Mouse (Mus musculus): ENCODE data around the gene Grb14. TPM values are rescaled to one million over a fixed set of nuclear protein-coding genes. Genes with fewer than 3 reads are reported as not detected.

The Grb14 gene
- total and polyA plus RNA-seq, 2 experiments from 2014 or later, result 23.4 to 40.3 TPM

DNA sequence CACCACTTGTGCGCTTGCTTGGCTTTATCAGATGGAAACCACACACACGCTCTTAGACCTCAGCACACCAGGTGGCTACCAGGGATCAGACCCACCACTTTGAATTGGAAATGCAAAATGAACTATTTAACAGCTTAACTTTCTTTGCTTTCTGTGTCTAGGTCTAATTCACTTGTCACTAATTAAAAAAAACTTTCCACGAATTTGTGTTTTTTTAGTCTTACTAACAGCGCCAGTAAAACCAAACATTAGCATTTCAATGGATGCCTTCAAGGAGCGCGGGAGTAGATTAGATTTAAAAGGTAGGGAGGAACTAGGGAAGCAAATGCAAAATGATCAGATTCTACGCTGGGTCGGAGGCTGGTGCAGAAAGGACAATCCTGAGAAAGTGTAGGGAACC lies 12.8 kb upstream of the Grb14 start:
- Histone ChIP-seq H3K27ac (ENCODE audit: low read depth, low read length) (no peak overlapping the region), H3K9ac (no peak overlapping the region), H3K9me3 (ENCODE audit: low read length) (no peaks in the 10 kb centered on the region), H3K4me1 (ENCODE audit: insufficient read depth) (no peaks in the 10 kb centered on the region), H3K4me2 (ENCODE audit: low read depth) (no peak overlapping the region), H3K27me3 (ENCODE audit: insufficient read depth, low read length) (no peaks in the 10 kb centered on the region), H3K36me3 (ENCODE audit: insufficient read depth) (no peaks in the 10 kb centered on the region), H3K4me3 (ENCODE audit: low read depth, low read length) (no peak overlapping the region)
- DNase-seq, result no peak
- 10% methylated on average over 8 of the region's 8 CpGs for WGBS
- no peak for TF ChIP-seq CTCF (IDR thresholded peaks at IDR 0.05; ENCODE audit: low read depth)
- no peak for ATAC-seq

DNA sequence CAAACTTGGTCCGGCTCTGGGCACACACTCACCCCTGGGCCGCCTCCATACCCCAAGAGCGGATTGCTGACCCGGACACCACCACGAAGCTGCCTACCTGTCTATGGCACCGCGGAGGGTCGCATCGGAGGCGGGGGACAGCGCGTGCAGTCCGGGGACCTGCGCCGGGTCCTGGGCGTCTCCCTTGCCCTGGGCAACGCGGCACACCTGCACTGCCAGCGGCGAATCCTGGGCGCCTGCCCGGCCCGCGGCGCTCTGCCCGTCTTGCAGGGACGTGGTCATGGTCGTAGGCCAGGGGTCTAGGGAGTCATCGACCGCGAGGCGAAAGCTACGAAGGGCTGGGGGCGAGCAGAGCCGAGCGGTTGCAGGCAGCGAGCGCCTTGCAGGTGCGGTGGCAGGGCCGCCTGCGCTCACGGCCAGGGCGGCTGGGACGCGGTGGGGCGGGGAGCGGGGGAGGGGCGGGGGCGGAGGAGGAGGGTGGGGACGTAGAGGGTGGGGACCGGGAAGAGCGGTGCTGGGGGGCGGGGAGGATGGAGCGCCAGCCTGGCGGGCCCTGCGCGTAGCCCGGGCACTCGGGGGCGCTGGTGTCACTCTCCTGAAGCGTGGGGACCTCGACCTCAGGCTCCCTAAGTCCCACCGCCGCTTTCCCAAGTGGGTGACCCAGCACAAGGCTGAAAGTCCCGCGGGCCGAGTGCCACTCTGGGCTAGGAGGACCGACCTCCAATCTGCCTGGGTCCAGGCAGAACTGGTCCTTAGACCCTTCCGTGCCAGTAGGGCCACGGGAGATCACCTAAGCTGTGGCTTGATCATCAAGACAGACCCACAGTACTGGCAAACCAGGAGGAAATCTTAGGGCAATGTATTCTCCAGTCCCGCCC lies 2.2 kb downstream of the Grb14 start:
- peak; percentile 63 for DNase-seq
- 0% methylated on average over 63 of the region's 71 CpGs for WGBS

DNA sequence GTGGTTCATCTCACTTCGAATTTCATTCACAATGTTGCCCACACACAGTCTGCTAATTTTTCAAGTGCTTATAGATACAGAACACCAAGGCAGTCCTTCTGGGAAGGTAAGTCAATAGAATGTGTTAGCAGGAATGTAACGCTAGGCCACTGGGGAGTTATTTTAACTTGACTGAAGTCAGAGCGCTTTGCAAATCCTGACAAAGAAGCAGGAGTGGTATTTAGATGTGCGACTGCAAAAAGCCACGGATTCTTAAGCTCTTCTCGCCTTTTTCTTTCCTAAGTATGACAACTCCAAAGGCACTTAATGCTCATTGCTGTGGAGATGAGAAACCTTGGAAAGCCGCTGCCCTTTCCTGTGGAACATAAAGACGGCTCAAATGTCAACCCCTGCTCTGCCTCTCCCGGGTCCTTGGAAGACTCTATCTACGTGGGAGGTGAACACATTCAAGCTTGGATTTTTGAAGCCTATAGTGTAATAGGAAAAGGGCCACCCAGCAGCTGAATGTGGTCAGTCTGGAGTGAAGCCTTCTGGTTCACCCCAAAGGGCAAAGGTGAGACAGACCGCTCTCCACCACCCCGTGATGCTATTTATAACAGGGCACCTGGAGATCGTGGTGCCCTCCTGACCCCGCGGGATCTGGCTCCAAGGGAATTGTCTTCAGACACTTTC lies 3.0 kb downstream of the Grb14 start:
- H3K4me1 ChIP-seq (ENCODE audit: insufficient read depth), result no peaks in the 10 kb centered on the region
- H3K9ac ChIP-seq, result peak overlapping the region; percentile 73
- H3K36me3 ChIP-seq (ENCODE audit: insufficient read depth), result no peaks in the 10 kb centered on the region
- no peak overlapping the region for H3K27ac ChIP-seq (ENCODE audit: low read depth, low read length)
- peak; percentile 60 for DNase-seq
- no peak for ATAC-seq
- H3K9me3 ChIP-seq (ENCODE audit: low read length), result no peaks in the 10 kb centered on the region
- peak overlapping the region; percentile 74 for H3K4me3 ChIP-seq (ENCODE audit: low read depth, low read length)
- 14% methylated on average over 15 of the region's 15 CpGs for WGBS
- H3K4me2 ChIP-seq (ENCODE audit: low read depth), result peak overlapping the region; percentile 96
- H3K27me3 ChIP-seq (ENCODE audit: insufficient read depth, low read length), result no peaks in the 10 kb centered on the region
- TF ChIP-seq CTCF (IDR thresholded peaks at IDR 0.05; ENCODE audit: low read depth), result no peak

More for the DNA sequence above, 2.2 kb downstream of the Grb14 start:
- peak; percentile 91 for ATAC-seq
- peak; percentile 44 for TF ChIP-seq CTCF (IDR thresholded peaks at IDR 0.05; ENCODE audit: low read depth)
- H3K27me3 ChIP-seq (ENCODE audit: insufficient read depth, low read length), result no peaks in the 10 kb centered on the region
- H3K4me3 ChIP-seq (ENCODE audit: low read depth, low read length), result peak overlapping the region; percentile 74
- H3K36me3 ChIP-seq (ENCODE audit: insufficient read depth), result no peaks in the 10 kb centered on the region
- no peaks in the 10 kb centered on the region for H3K9me3 ChIP-seq (ENCODE audit: low read length)
- H3K4me1 ChIP-seq (ENCODE audit: insufficient read depth), result no peaks in the 10 kb centered on the region
- peak overlapping the region; percentile 96 for H3K4me2 ChIP-seq (ENCODE audit: low read depth)
- peak overlapping the region; percentile 69 for H3K27ac ChIP-seq (ENCODE audit: low read depth, low read length)
- peak overlapping the region; percentile 73 for H3K9ac ChIP-seq

DNA sequence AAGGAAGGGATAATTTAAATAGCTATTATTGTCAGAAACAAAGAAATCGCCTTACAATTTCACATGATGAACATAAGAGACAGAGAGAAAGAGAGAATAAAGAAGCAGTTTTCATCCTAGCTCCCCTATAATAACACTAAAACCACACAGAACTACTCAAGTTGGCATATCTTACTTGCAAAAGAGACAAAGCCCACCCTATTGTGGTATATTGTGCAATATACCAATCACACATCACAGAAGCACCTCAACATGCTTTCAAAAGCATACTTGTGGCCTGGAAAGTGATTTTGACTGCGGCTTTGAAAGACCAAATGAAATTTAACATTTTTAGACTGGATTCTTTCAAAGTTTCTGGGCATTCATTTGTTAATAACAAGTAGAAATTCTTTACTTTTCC lies 7.4 kb downstream of the Grb14 start:
- Histone ChIP-seq H3K4me2 (ENCODE audit: low read depth) (no peak overlapping the region), H3K36me3 (ENCODE audit: insufficient read depth) (no peaks in the 10 kb centered on the region), H3K9me3 (ENCODE audit: low read length) (no peaks in the 10 kb centered on the region), H3K4me3 (ENCODE audit: low read depth, low read length) (no peak overlapping the region), H3K9ac (no peak overlapping the region), H3K27ac (ENCODE audit: low read depth, low read length) (no peak overlapping the region), H3K27me3 (ENCODE audit: insufficient read depth, low read length) (no peaks in the 10 kb centered on the region), H3K4me1 (ENCODE audit: insufficient read depth) (no peaks in the 10 kb centered on the region)
- TF ChIP-seq CTCF (IDR thresholded peaks at IDR 0.05; ENCODE audit: low read depth), result no peak
- WGBS, result 91% methylated on average over 2 of the region's 2 CpGs
- DNase-seq (no peak), ATAC-seq (no peak)

DNA sequence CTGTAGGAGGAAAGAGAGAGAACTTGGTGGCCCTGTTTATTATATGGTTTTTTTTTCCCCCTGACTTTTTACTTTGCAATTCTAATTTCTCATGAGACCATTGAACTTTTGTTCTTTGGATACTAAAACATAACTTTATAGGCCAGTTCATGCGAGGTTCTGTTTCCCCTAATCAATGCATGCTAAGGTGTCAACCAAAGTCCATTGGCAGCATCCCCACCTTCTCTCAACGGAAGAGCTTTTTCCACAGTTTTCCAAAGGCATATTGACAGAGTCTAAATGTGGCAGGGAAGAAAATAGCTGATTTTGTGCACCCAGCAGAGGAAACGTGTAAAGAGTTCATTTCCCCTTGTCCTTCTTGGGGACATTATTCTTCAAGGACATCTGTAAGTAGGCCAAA lies 10.2 kb downstream of the Grb14 start:
- no peaks in the 10 kb centered on the region for H3K36me3 ChIP-seq (ENCODE audit: insufficient read depth)
- no peaks in the 10 kb centered on the region for H3K4me1 ChIP-seq (ENCODE audit: insufficient read depth)
- no peak overlapping the region for H3K9ac ChIP-seq
- no peak overlapping the region for H3K27ac ChIP-seq (ENCODE audit: low read depth, low read length)
- no peak overlapping the region for H3K4me3 ChIP-seq (ENCODE audit: low read depth, low read length)
- no peaks in the 10 kb centered on the region for H3K27me3 ChIP-seq (ENCODE audit: insufficient read depth, low read length)
- no peak for TF ChIP-seq CTCF (IDR thresholded peaks at IDR 0.05; ENCODE audit: low read depth)
- no peak for DNase-seq
- ATAC-seq, result no peak
- WGBS, result 80% methylated on average over 3 of the region's 3 CpGs
- no peak overlapping the region for H3K4me2 ChIP-seq (ENCODE audit: low read depth)
- H3K9me3 ChIP-seq (ENCODE audit: low read length), result no peaks in the 10 kb centered on the region

DNA sequence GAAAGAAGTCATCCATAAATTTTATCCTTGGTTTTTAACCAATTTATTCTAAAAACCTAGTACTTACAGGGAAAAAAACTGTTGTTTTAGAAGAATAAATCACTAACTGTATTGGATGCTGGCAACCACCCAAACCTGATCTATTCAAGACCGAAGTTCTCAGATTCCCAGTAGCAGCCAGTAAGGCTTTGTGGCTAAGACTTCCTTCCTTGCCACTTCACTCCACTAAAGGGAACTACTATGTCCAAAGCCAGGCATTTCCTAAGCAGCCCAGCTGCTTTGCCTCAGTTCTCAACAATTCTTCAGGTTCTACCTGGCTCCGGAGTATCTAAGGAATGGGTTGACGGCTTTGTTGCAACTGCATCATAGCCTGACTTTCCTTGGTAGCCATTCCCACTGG lies 14.7 kb downstream of the Grb14 start:
- Histone ChIP-seq H3K4me3 (ENCODE audit: low read depth, low read length) (no peak overlapping the region), H3K27ac (ENCODE audit: low read depth, low read length) (no peak overlapping the region), H3K27me3 (ENCODE audit: insufficient read depth, low read length) (no peaks in the 10 kb centered on the region), H3K36me3 (ENCODE audit: insufficient read depth) (no peaks in the 10 kb centered on the region), H3K4me1 (ENCODE audit: insufficient read depth) (no peaks in the 10 kb centered on the region), H3K4me2 (ENCODE audit: low read depth) (no peak overlapping the region), H3K9ac (no peak overlapping the region), H3K9me3 (ENCODE audit: low read length) (no peaks in the 10 kb centered on the region)
- TF ChIP-seq CTCF (IDR thresholded peaks at IDR 0.05; ENCODE audit: low read depth), result no peak
- ATAC-seq, result no peak
- DNase-seq, result no peak
- WGBS, result 71% methylated on average over 3 of the region's 3 CpGs

DNA sequence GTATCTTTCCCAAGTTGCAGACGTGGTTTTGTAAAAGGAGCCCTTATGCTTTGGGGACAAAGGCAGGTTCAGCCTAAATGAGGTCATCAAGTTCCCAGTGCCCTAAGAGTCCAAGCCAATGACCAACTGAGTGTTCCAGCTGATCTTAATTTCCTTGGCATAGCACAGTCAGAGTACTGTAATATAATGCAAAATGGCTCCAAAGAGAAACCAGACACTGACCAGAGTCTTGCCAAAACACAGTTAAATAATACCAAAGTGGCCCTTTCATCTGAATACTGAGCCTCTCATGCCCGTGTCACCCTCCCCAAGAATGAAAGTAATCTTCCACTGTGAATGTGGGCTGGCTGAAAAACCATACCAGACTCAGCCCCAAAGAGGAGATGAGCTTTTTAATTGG lies 17.4 kb downstream of the Grb14 start:
- WGBS, result 34% methylated on average over 2 of the region's 2 CpGs
- no peak for TF ChIP-seq CTCF (IDR thresholded peaks at IDR 0.05; ENCODE audit: low read depth)

More for the DNA sequence above, 17.4 kb downstream of the Grb14 start:
- Histone ChIP-seq H3K4me1 (ENCODE audit: insufficient read depth) (no peaks in the 10 kb centered on the region), H3K27ac (ENCODE audit: low read depth, low read length) (no peak overlapping the region), H3K27me3 (ENCODE audit: insufficient read depth, low read length) (no peaks in the 10 kb centered on the region), H3K9me3 (ENCODE audit: low read length) (no peaks in the 10 kb centered on the region), H3K4me2 (ENCODE audit: low read depth) (no peak overlapping the region), H3K36me3 (ENCODE audit: insufficient read depth) (no peaks in the 10 kb centered on the region), H3K4me3 (ENCODE audit: low read depth, low read length) (no peak overlapping the region), H3K9ac (no peak overlapping the region)
- ATAC-seq (no peak), DNase-seq (no peak)
